In genomic region chr10:69278764-69279606, GRCm38 (mm10) we compare ENCODE assay signal across 19 mouse cellular contexts.
A peak's percentile ranks its signal among the peaks of the same experiment; 100 is the strongest.
DNase-seq lines count a peak whose midpoint lies in the region; ATAC-seq lines count a peak whose summit lies in the region.
"Had no signal": no experiment of that assay in that cellular context is flagged by ENCODE, and none has a peak within 500 bp of the region (broad histone marks: within the 10 kb centered on the region; RNA-seq: fewer than 3 reads in every experiment).

No protein-coding gene starts in this region.

- 83% methylated on average over 18 of the region's 18 CpGs for WGBS in hindbrain, embryonic 13.5 days
- 86% methylated on average over 18 of the region's 18 CpGs for WGBS in hindbrain, embryonic 11.5 days
- 82% methylated on average over 18 of the region's 18 CpGs for WGBS in midbrain, embryonic 11.5 days
- WGBS in midbrain, embryonic 14.5 days, result 82% methylated on average over 18 of the region's 18 CpGs
- whole genome bisulfite sequencing in limb, embryonic 12.5 days, result 21% methylated on average over 18 of the region's 18 CpGs
- WGBS in heart, embryonic 10.5 days, result 86% methylated on average over 18 of the region's 18 CpGs

- DNase-seq in hindbrain, embryonic 11.5 days (ENCODE audit: low spot score), result no peak
- peak; percentile 81 for DNase-seq in midbrain, embryonic 11.5 days (ENCODE audit: low spot score, missing footprints)
- no peak for DNase-seq in midbrain, embryonic 14.5 days
- no peak for DNase-seq in heart, embryonic 10.5 days (ENCODE audit: low spot score)
- DNase-seq in ovary, postnatal 14 days (ENCODE audit: low spot score), result no peak
- DNase-seq: adrenal gland, postnatal 36 days; cerebellum, adult 18-20 months; heart, postnatal 14 days; liver, embryonic 13.5 days; lung, embryonic 14.5 days; lung, postnatal 36 days; right cerebral cortex, postnatal 25 days had no signal

- no peak overlapping the region for H3K4me2 ChIP-seq in hindbrain, embryonic 13.5 days
- no peak overlapping the region for H3K4me2 ChIP-seq in hindbrain, embryonic 11.5 days (replicated peaks; ENCODE audit: low read depth, low read length)
- no peak overlapping the region for H3K4me2 ChIP-seq in midbrain, embryonic 11.5 days
- no peak overlapping the region for H3K4me2 ChIP-seq in midbrain, embryonic 14.5 days (ENCODE audit: low read length)
- peak overlapping the region; percentile 13; the same call in 1 of the 2 replicates for H3K4me2 ChIP-seq in limb, embryonic 12.5 days
- H3K4me2 ChIP-seq: embryonic facial prominence, embryonic 13.5 days; heart, embryonic 12.5 days; liver, embryonic 13.5 days; lung, embryonic 14.5 days had no signal

- H3K9me3 ChIP-seq in hindbrain, embryonic 13.5 days, result no peaks in the 10 kb centered on the region
- no peaks in the 10 kb centered on the region for H3K9me3 ChIP-seq in hindbrain, embryonic 11.5 days (ENCODE audit: control insufficient read depth, low read length)
- no peaks in the 10 kb centered on the region for H3K9me3 ChIP-seq in midbrain, embryonic 11.5 days (ENCODE audit: control insufficient read depth, low read length)
- H3K9me3 ChIP-seq in midbrain, embryonic 14.5 days (ENCODE audit: control insufficient read depth, low read length), result no peaks in the 10 kb centered on the region
- no peaks in the 10 kb centered on the region for H3K9me3 ChIP-seq in limb, embryonic 12.5 days
- no peaks in the 10 kb centered on the region for H3K9me3 ChIP-seq in heart, embryonic 10.5 days
- H3K9me3 ChIP-seq: embryonic facial prominence, embryonic 13.5 days; heart, embryonic 12.5 days; liver, embryonic 13.5 days had no signal

- H3K4me3 ChIP-seq in hindbrain, embryonic 13.5 days, result no peak overlapping the region
- no peak overlapping the region for H3K4me3 ChIP-seq in hindbrain, embryonic 11.5 days (ENCODE audit: low read depth, low read length)
- H3K4me3 ChIP-seq in midbrain, embryonic 11.5 days (ENCODE audit: low read depth, low read length), result no peak overlapping the region
- no peak overlapping the region for H3K4me3 ChIP-seq in midbrain, embryonic 14.5 days (replicated peaks; ENCODE audit: low read depth, low read length)
- no peak overlapping the region for H3K4me3 ChIP-seq in limb, embryonic 12.5 days (replicated peaks)
- no peak overlapping the region for H3K4me3 ChIP-seq in heart, embryonic 10.5 days
- H3K4me3 ChIP-seq: embryonic facial prominence, embryonic 13.5 days; heart, embryonic 12.5 days; layer of hippocampus, adult 2 months; liver, embryonic 13.5 days had no signal

- no peaks in the 10 kb centered on the region for H3K27me3 ChIP-seq in hindbrain, embryonic 13.5 days
- no peaks in the 10 kb centered on the region for H3K27me3 ChIP-seq in hindbrain, embryonic 11.5 days (ENCODE audit: control insufficient read depth, insufficient read depth, low read length)
- no peaks in the 10 kb centered on the region for H3K27me3 ChIP-seq in midbrain, embryonic 11.5 days (ENCODE audit: control insufficient read depth, insufficient read depth, low read length)
- H3K27me3 ChIP-seq in midbrain, embryonic 14.5 days (ENCODE audit: control insufficient read depth, insufficient read depth, low read length), result no peaks in the 10 kb centered on the region
- H3K27me3 ChIP-seq in limb, embryonic 12.5 days, result peaks cover 6% of the 10 kb centered on the region; the same call in 1 of the 2 replicates
- no peaks in the 10 kb centered on the region for H3K27me3 ChIP-seq in heart, embryonic 10.5 days (ENCODE audit: insufficient read depth, poor library complexity, severe bottlenecking)
- H3K27me3 ChIP-seq: embryonic facial prominence, embryonic 13.5 days; heart, embryonic 12.5 days; liver, embryonic 13.5 days had no signal

- no peak for ATAC-seq in hindbrain, embryonic 13.5 days (ENCODE audit: low FRiP score)
- no peak for ATAC-seq in hindbrain, embryonic 11.5 days (ENCODE audit: low FRiP score)
- 0 out of 2 replicates have a peak, but pooled peaks have one; percentile 30 for ATAC-seq in midbrain, embryonic 11.5 days (ENCODE audit: low FRiP score)
- no peak for ATAC-seq in midbrain, embryonic 14.5 days (ENCODE audit: low FRiP score, low TSS enrichment)
- peak; percentile 78 for ATAC-seq in limb, embryonic 12.5 days (ENCODE audit: insufficient number of reproducible peaks, insufficient read depth, low FRiP score, low TSS enrichment, low read depth)
- ATAC-seq: forebrain, embryonic 14.5 days; hindbrain, embryonic 16.5 days had no signal

- 0 out of 2 replicates have a peak overlapping the region, but pooled peaks have one; percentile 24 for H3K9ac ChIP-seq in hindbrain, embryonic 13.5 days
- no peak overlapping the region for H3K9ac ChIP-seq in hindbrain, embryonic 11.5 days (ENCODE audit: low read depth, low read length)
- H3K9ac ChIP-seq in midbrain, embryonic 11.5 days (ENCODE audit: low read length), result no peak overlapping the region
- H3K9ac ChIP-seq in midbrain, embryonic 14.5 days (replicated peaks; ENCODE audit: low read length), result no peak overlapping the region
- H3K9ac ChIP-seq in limb, embryonic 12.5 days (replicated peaks), result no peak overlapping the region
- H3K9ac ChIP-seq: embryonic facial prominence, embryonic 13.5 days; heart, embryonic 12.5 days; liver, embryonic 13.5 days; lung, embryonic 14.5 days had no signal

- H3K4me1 ChIP-seq in hindbrain, embryonic 13.5 days (replicated peaks), result no peaks in the 10 kb centered on the region
- H3K4me1 ChIP-seq in hindbrain, embryonic 11.5 days (replicated peaks; ENCODE audit: control insufficient read depth, insufficient read depth, low read length), result no peaks in the 10 kb centered on the region
- H3K4me1 ChIP-seq in midbrain, embryonic 11.5 days (ENCODE audit: control insufficient read depth, insufficient read depth, low read length), result peaks cover 9% of the 10 kb centered on the region
- no peaks in the 10 kb centered on the region for H3K4me1 ChIP-seq in midbrain, embryonic 14.5 days (ENCODE audit: control insufficient read depth, insufficient read depth, low read length)
- H3K4me1 ChIP-seq in limb, embryonic 12.5 days (replicated peaks), result peaks cover 13% of the 10 kb centered on the region
- peaks cover 24% of the 10 kb centered on the region for H3K4me1 ChIP-seq in heart, embryonic 10.5 days
- H3K4me1 ChIP-seq: embryonic facial prominence, embryonic 13.5 days; liver, embryonic 13.5 days had no signal

- peaks cover 41% of the 10 kb centered on the region for H3K36me3 ChIP-seq in hindbrain, embryonic 13.5 days
- H3K36me3 ChIP-seq in hindbrain, embryonic 11.5 days (ENCODE audit: control insufficient read depth, insufficient read depth, low read length), result no peaks in the 10 kb centered on the region
- no peaks in the 10 kb centered on the region for H3K36me3 ChIP-seq in midbrain, embryonic 11.5 days (ENCODE audit: control insufficient read depth, insufficient read depth, low read length)
- H3K36me3 ChIP-seq in midbrain, embryonic 14.5 days (ENCODE audit: control insufficient read depth, insufficient read depth, low read length), result 0 out of 2 replicates have a peak, but pooled peaks cover 12% of the 10 kb centered on the region
- H3K36me3 ChIP-seq in limb, embryonic 12.5 days, result peaks cover 70% of the 10 kb centered on the region
- peaks cover 56% of the 10 kb centered on the region for H3K36me3 ChIP-seq in heart, embryonic 10.5 days

- no peak overlapping the region; the same call in 1 of the 2 replicates for H3K27ac ChIP-seq in hindbrain, embryonic 13.5 days
- H3K27ac ChIP-seq in hindbrain, embryonic 11.5 days (ENCODE audit: low read depth, low read length), result no peak overlapping the region
- H3K27ac ChIP-seq in midbrain, embryonic 11.5 days (ENCODE audit: low read depth, low read length), result no peak overlapping the region
- H3K27ac ChIP-seq in midbrain, embryonic 14.5 days (replicated peaks; ENCODE audit: low read depth, low read length), result no peak overlapping the region
- peak overlapping the region; percentile 47 for H3K27ac ChIP-seq in limb, embryonic 12.5 days
- no peak overlapping the region for H3K27ac ChIP-seq in heart, embryonic 10.5 days
- H3K27ac ChIP-seq: embryonic facial prominence, embryonic 13.5 days; layer of hippocampus, adult 2 months; liver, embryonic 13.5 days had no signal

Comparison
In these comparisons a context has a peak if more than half of its experiments do, and no peak if none do; other contexts are left out.
1. ATAC-seq: peak in midbrain, embryonic 11.5 days (single experiment) and limb, embryonic 12.5 days (single experiment); none in hindbrain, embryonic 13.5 days (single experiment), hindbrain, embryonic 11.5 days (single experiment) and midbrain, embryonic 14.5 days (single experiment).